In genomic region chr16:91841026-91841630, GRCm38 (mm10) we compare ENCODE assay signal across 8 mouse cellular contexts.
DNase-seq lines count a peak whose midpoint lies in the region; ATAC-seq lines count a peak whose summit lies in the region.

No protein-coding gene starts in this region.

- no peak for ATAC-seq in activated CD4-positive, CD25-positive, alpha-beta regulatory T cell, adult 4 months

- DNase-seq in cerebellum, postnatal 10 days = peak; percentile 69 to 74
- DNase-seq in cerebellum, adult 11-12 months = no peak
- peak; percentile 53 to 54 for DNase-seq in spleen, postnatal 36 days (ENCODE audit: low spot score in 2 of 2)
- no peak for DNase-seq in spleen, postnatal 10 days (ENCODE audit: low spot score in 2 of 2)
- DNase-seq in heart, postnatal 4 days = peak; percentile 73
- DNase-seq in right cerebral cortex, postnatal 4 days = no peak
- DNase-seq in kidney, adult 11 months = no peak

Comparison
In these comparisons a context has a peak if more than half of its experiments do, and no peak if none do; other contexts are left out.
1. DNase-seq: peak in cerebellum, postnatal 10 days (2 of 2), spleen, postnatal 36 days (2 of 2) and heart, postnatal 4 days (single experiment); none in cerebellum, adult 11-12 months (single experiment), spleen, postnatal 10 days (0 of 2), right cerebral cortex, postnatal 4 days (single experiment) and kidney, adult 11 months (single experiment).